Mouse (Mus musculus) central nervous system, embryonic 18 days (tissue): ENCODE data around the gene Epgn. TPM values are rescaled to one million over a fixed set of nuclear protein-coding genes. Genes with fewer than 3 reads are reported as not detected.

Source experiments
- polyA plus RNA-seq: library from polyadenylated mRNA; depleted of rRNA; stranded (reverse); fragments of >200 nt; gene quantifications from 2 replicates; pipeline ENCODE4 v1.2.3, GENCODE M21; 2012; rRNA removed

Epgn gene
- polyA plus RNA-seq: 0.18 and 0.31 TPM in 2 replicates

GRCm38 (mm10) chr5:91027164-91027563 lies at the start of gene Epgn:
Epgn (plus strand) TSS chr5:91027464.

GRCm38 (mm10) chr5:91074450-91074950 lies 47.2 kb downstream of the Epgn start, which contains the start of gene Ereg:
Ereg (plus strand) TSS chr5:91074622.

Other genes with a start within 250 kb of the Epgn start
- 0.21 and 2.6 TPM in 2 replicates for gene Cxcl3, start 241.4 kb upstream of the Epgn start, polyA plus RNA-seq
- not detected in 2 replicates for gene Cxcl15, start 232.9 kb upstream of the Epgn start, polyA plus RNA-seq
- gene Cxcl1, start 136.2 kb upstream of the Epgn start, polyA plus RNA-seq: 0.45 and 4.8 TPM in 2 replicates
- gene Cxcl2, start 123.6 kb upstream of the Epgn start, polyA plus RNA-seq: 0.19 TPM in 1 of 2 replicates, not detected in the other
- 47.8 and 48.2 TPM in 2 replicates for gene Mthfd2l, start 96.3 kb upstream of the Epgn start, polyA plus RNA-seq
- gene Ereg, start 47.2 kb downstream of the Epgn start, polyA plus RNA-seq: 0.03 TPM in 1 of 2 replicates, not detected in the other
- 0.39 and 0.53 TPM in 2 replicates for gene Areg, start 112.1 kb downstream of the Epgn start, polyA plus RNA-seq